Mouse (Mus musculus) kidney, embryonic 16.5 days (tissue): Measurements from ENCODE around the gene Rbpjl. TPM values are rescaled to one million over a fixed set of nuclear protein-coding genes. Genes with fewer than 3 reads are reported as not detected.

Experiments
- ATAC-seq: fragments of 200-750 bp; cut with Nextera tagmentation; 2 replicates; pipeline ENCODE4 v1.8.0; 2017; ENCODE audit warnings: moderate TSS enrichment; ENCODE audit not compliant: low FRiP score, low TSS enrichment
- H3K27ac ChIP-seq: fragments of 300-500 bp; sonication (generic); 2 replicates; pipeline ENCODE4 v1.5.1; 2014; ENCODE audit warnings: low read length
- H3K27me3 ChIP-seq: fragments of 300-500 bp; sonication (generic); 2 replicates; pipeline ENCODE4 v1.6.1; 2014; ENCODE audit warnings: low read length, control low read depth, mixed read lengths; ENCODE audit not compliant: insufficient read depth
- H3K36me3 ChIP-seq: fragments of 300-500 bp; sonication (generic); 2 replicates; pipeline ENCODE4 v1.6.1; 2014; ENCODE audit warnings: low read length, control low read depth, mixed read lengths; ENCODE audit not compliant: insufficient read depth
- H3K4me1 ChIP-seq: fragments of 300-500 bp; sonication (generic); 2 replicates; pipeline ENCODE4 v1.6.1; 2014; ENCODE audit warnings: low read length, control low read depth, mixed read lengths; ENCODE audit not compliant: insufficient read depth
- H3K4me2 ChIP-seq: fragments of 300-500 bp; sonication (generic); replicated peaks from 2 replicates; pipeline ENCODE4 v1.6.1; 2014; ENCODE audit warnings: low read depth, low read length
- H3K4me3 ChIP-seq: fragments of 300-500 bp; sonication (generic); 2 replicates; pipeline ENCODE4 v1.5.1; 2014; ENCODE audit warnings: mild to moderate bottlenecking, low read length
- H3K9ac ChIP-seq: fragments of 300-500 bp; sonication (generic); replicated peaks from 2 replicates; pipeline ENCODE4 v1.6.1; 2014; ENCODE audit warnings: low read length
- H3K9me3 ChIP-seq: fragments of 300-500 bp; sonication (generic); 2 replicates; pipeline ENCODE4 v1.6.1; 2016; ENCODE audit warnings: low read length, control low read depth
- whole genome bisulfite sequencing: fragments of 180-500 bp; shearing (Covaris S2); extraction: QIAGEN DNeasy Blood & Tissue Kit; methylation state at CpG from one replicate; pipeline ENCODE4 v1.1.7; 2014; 5-methylcytosine and 5-hydroxymethylcytosine counted together
- polyA plus RNA-seq: library from polyadenylated mRNA; unstranded; fragments of >200 nt; fragmentation: Nextera tagmentation; extraction: Ambion mirVana; gene quantifications from 2 replicates; pipeline ENCODE4 v1.2.1, GENCODE M21; 2015

Gene Rbpjl
- polyA plus RNA-seq, 1 experiment from 2014 or later, result 0.29 TPM

GRCm38 (mm10) chr2:164433278-164433895 is 30.4 kb downstream of the Rbpjl start:
- Histone ChIP-seq H3K27ac (peak overlapping the region; percentile 95), H3K36me3 (0 out of 2 replicates have a peak, but pooled peaks cover 7% of the 10 kb centered on the region), H3K4me2 (peak overlapping the region; percentile 39), H3K4me1 (peaks cover 91% of the 10 kb centered on the region), H3K27me3 (no peaks in the 10 kb centered on the region), H3K9me3 (no peaks in the 10 kb centered on the region), H3K9ac (peak overlapping the region; percentile 51; the same call in 1 of the 2 replicates), H3K4me3 (no peak overlapping the region)
- ATAC-seq, result 0 out of 2 replicates have a peak, but pooled peaks have one; percentile 13
- WGBS, result 62% methylated on average over 9 of the region's 9 CpGs

GRCm38 (mm10) chr2:164434681-164435080 is 31.7 kb downstream of the Rbpjl start:
- Histone ChIP-seq H3K4me1 (peaks cover 96% of the 10 kb centered on the region), H3K27me3 (no peaks in the 10 kb centered on the region), H3K4me3 (no peak overlapping the region), H3K4me2 (0 out of 2 replicates have a peak overlapping the region, but pooled peaks have one; percentile 3), H3K9me3 (no peaks in the 10 kb centered on the region), H3K36me3 (no peaks in the 10 kb centered on the region), H3K27ac (peak overlapping the region; percentile 95), H3K9ac (no peak overlapping the region)
- ATAC-seq, result no peak
- 18% methylated on average over 3 of the region's 3 CpGs for WGBS

GRCm38 (mm10) chr2:164435216-164436090 is 32.5 kb downstream of the Rbpjl start:
- peak overlapping the region; percentile 12; the same call in 1 of the 2 replicates for H3K9ac ChIP-seq
- H3K4me2 ChIP-seq, result peak overlapping the region; percentile 45
- H3K4me1 ChIP-seq, result peaks cover 100% of the 10 kb centered on the region

GRCm38 (mm10) chr2:164436215-164436913 is 33.4 kb downstream of the Rbpjl start:
- no peak for ATAC-seq
- Histone ChIP-seq H3K36me3 (no peaks in the 10 kb centered on the region), H3K9ac (peak overlapping the region; percentile 59), H3K4me2 (peak overlapping the region; percentile 45), H3K4me1 (peaks cover 100% of the 10 kb centered on the region), H3K27ac (peak overlapping the region; percentile 95), H3K27me3 (no peaks in the 10 kb centered on the region), H3K9me3 (no peaks in the 10 kb centered on the region), H3K4me3 (peak overlapping the region; percentile 16; the same call in 1 of the 2 replicates)
- 11% methylated on average over 8 of the region's 8 CpGs for WGBS

More at GRCm38 (mm10) chr2:164435216-164436090, 32.5 kb downstream of the Rbpjl start:
- Histone ChIP-seq H3K9me3 (no peaks in the 10 kb centered on the region), H3K4me3 (no peak overlapping the region), H3K27me3 (no peaks in the 10 kb centered on the region), H3K36me3 (no peaks in the 10 kb centered on the region), H3K27ac (peak overlapping the region; percentile 95)
- no peak for ATAC-seq
- 15% methylated on average over 5 of the region's 5 CpGs for WGBS

GRCm38 (mm10) chr2:164436961-164437360 is 34.0 kb downstream of the Rbpjl start:
- Histone ChIP-seq H3K27ac (peak overlapping the region; percentile 95), H3K9me3 (no peaks in the 10 kb centered on the region), H3K36me3 (no peaks in the 10 kb centered on the region), H3K9ac (peak overlapping the region; percentile 59), H3K27me3 (no peaks in the 10 kb centered on the region), H3K4me3 (peak overlapping the region; percentile 16; the same call in 1 of the 2 replicates), H3K4me2 (peak overlapping the region; percentile 45), H3K4me1 (peaks cover 96% of the 10 kb centered on the region)
- ATAC-seq, result peak; percentile 62
- WGBS, result 32% methylated on average over 3 of the region's 3 CpGs

GRCm38 (mm10) chr2:164437710-164438109 is 34.8 kb downstream of the Rbpjl start:
- peak overlapping the region; percentile 45 for H3K4me2 ChIP-seq
- H3K36me3 ChIP-seq, result no peaks in the 10 kb centered on the region
- peak overlapping the region; percentile 95 for H3K27ac ChIP-seq
- H3K9ac ChIP-seq, result no peak overlapping the region
- 19% methylated on average over 6 of the region's 6 CpGs for WGBS
- no peaks in the 10 kb centered on the region for H3K9me3 ChIP-seq
- peak; percentile 22; the same call in 1 of the 2 replicates for ATAC-seq
- H3K4me3 ChIP-seq, result 0 out of 2 replicates have a peak overlapping the region, but pooled peaks have one; percentile 16
- H3K27me3 ChIP-seq, result no peaks in the 10 kb centered on the region
- peaks cover 88% of the 10 kb centered on the region for H3K4me1 ChIP-seq

GRCm38 (mm10) chr2:164438257-164438656 is 35.3 kb downstream of the Rbpjl start:
- H3K4me1 ChIP-seq, result peaks cover 83% of the 10 kb centered on the region
- WGBS, result 24% methylated on average over 8 of the region's 8 CpGs
- peak overlapping the region; percentile 95 for H3K27ac ChIP-seq
- H3K4me2 ChIP-seq, result peak overlapping the region; percentile 45
- H3K4me3 ChIP-seq, result peak overlapping the region; percentile 16
- no peaks in the 10 kb centered on the region for H3K9me3 ChIP-seq
- H3K27me3 ChIP-seq, result no peaks in the 10 kb centered on the region
- no peaks in the 10 kb centered on the region for H3K36me3 ChIP-seq
- no peak for ATAC-seq
- 0 out of 2 replicates have a peak overlapping the region, but pooled peaks have one; percentile 39 for H3K9ac ChIP-seq

GRCm38 (mm10) chr2:164439001-164439421 is 36.1 kb downstream of the Rbpjl start:
- peak overlapping the region; percentile 39; the same call in 1 of the 2 replicates for H3K9ac ChIP-seq
- H3K4me1 ChIP-seq, result peaks cover 83% of the 10 kb centered on the region
- peak overlapping the region; percentile 95 for H3K27ac ChIP-seq
- no peaks in the 10 kb centered on the region for H3K9me3 ChIP-seq
- H3K36me3 ChIP-seq, result no peaks in the 10 kb centered on the region
- H3K4me2 ChIP-seq, result peak overlapping the region; percentile 45
- no peaks in the 10 kb centered on the region for H3K27me3 ChIP-seq
- 65% methylated on average over 3 of the region's 3 CpGs for WGBS
- H3K4me3 ChIP-seq, result peak overlapping the region; percentile 16
- ATAC-seq, result no peak

- WGBS, result 55% methylated on average over 5 of the region's 5 CpGs
- Histone ChIP-seq H3K4me2 (peak overlapping the region; percentile 58), H3K4me1 (peaks cover 70% of the 10 kb centered on the region), H3K4me3 (peak overlapping the region; percentile 76; the same call in 1 of the 2 replicates), H3K27me3 (no peaks in the 10 kb centered on the region), H3K36me3 (no peaks in the 10 kb centered on the region), H3K9me3 (no peaks in the 10 kb centered on the region), H3K27ac (0 out of 2 replicates have a peak overlapping the region, but pooled peaks have one; percentile 95), H3K9ac (0 out of 2 replicates have a peak overlapping the region, but pooled peaks have one; percentile 82)
- no peak for ATAC-seq
Observed at GRCm38 (mm10) chr2:164440314-164440713, 37.4 kb downstream of the Rbpjl start.
